Mouse (Mus musculus) Patski (cell line): ENCODE measurements at regions not wholly inside any gene's neighbourhood (a gene's known extent, or its start where the extent isn't known, plus 50 kb on each side); places are given as distances from the start of the nearest gene placed in this dataset.

Experiments
- ATAC-seq: fragments of 100-300 bp; one replicate; pipeline ENCODE4 v1.8.0; 2021
- CTCF ChIA-PET: fragments of 350-600 bp; sonication (Branson Sonifier 250); formaldehyde crosslinking; loops from one replicate; lab custom pipeline; 2022; ENCODE audit warnings: inconsistent platforms; lab: Charles Lee
- POLR2A ChIA-PET: fragments of 350-600 bp; sonication (Branson Sonifier 250); formaldehyde crosslinking; loops from one replicate; lab custom pipeline; 2022; ENCODE audit warnings: antibody characterized with exemption, inconsistent platforms; lab: Charles Lee
- DNase-seq: peaks from one replicate; pipeline ENCODE4 v3.0.0-alpha.2; 2011; ENCODE audit warnings: low read depth, low spot score
- H3K27me3 ChIP-seq: fragments of 371-371 bp; one replicate; pipeline ENCODE4 v1.5.1; 2021
- CTCF ChIP-seq: fragments of 100-300 bp; IDR thresholded peaks from one replicate; pipeline ENCODE4 v1.5.1; 2021
- in situ Hi-C: fragments of 300-500 bp; cut with MboI; formaldehyde crosslinking; loops from 3 replicates; pipeline ENCODE4 v1.11.1; 2018; ENCODE audit warnings: low pct_unique_long_range_greater_than_20kb, mixed read lengths

- POLR2A ChIA-PET = no interaction called here
- in situ Hi-C loops = no loop called here
- peaks cover 10% of the 10 kb centered on the region for H3K27me3 ChIP-seq
- ATAC-seq (no peak), DNase-seq (no peak)
- CTCF ChIA-PET = no interaction called here
- no peak for TF ChIP-seq CTCF
Observed at GRCm38 (mm10) chr12:8155566-8155965, 52.3 kb upstream of the Ldah start.
